Comparison of ENCODE assay signal across 22 mouse cellular contexts in the genomic region with DNA sequence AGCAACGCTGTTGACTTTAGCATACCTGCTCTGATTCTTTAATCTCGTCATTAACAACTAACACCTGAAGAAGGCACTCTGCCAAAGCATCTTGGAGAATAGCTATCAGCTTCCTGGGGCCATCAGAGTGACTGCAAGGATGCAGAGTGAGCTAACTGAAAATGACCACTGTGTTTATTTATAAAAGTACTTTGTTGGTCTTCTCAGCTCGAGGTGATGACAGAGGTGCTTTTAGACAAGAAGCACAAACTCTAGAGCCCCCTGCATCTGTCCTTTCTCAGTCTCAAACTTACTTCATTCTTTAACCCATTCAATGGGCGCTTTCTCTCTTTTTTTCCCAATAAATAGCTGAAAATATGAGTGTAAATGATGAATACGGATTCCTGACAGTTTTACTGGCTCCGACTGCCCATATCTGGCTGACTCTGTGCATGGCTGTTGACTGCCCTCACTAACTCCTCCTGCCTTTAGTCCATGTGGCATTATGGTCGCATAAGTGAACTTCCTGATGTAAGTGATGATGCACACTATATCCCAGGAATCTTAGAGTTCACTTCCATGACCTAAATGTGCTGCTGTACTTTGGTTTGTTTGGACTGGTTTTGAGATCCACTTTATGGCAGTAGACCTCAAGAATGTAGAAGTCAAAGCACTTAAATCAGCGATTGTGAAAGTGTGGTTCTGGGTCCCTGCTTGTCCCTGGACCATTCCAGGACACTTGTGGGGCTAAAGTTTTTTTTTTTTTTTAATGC.
A peak's percentile ranks its signal among the peaks of the same experiment; 100 is the strongest.
DNase-seq lines count a peak whose midpoint lies in the region; ATAC-seq and TF ChIP-seq lines count a peak whose summit lies in the region.
"Had no signal": no experiment of that assay in that cellular context is flagged by ENCODE, and none has a peak within 500 bp of the region (broad histone marks: within the 10 kb centered on the region; RNA-seq: fewer than 3 reads in every experiment).

No protein-coding gene starts in this region.

- TF ChIP-seq EP300 in heart, adult 2 months (IDR thresholded peaks at IDR 0.05; ENCODE audit: insufficient read depth, low read depth, low read length), result no peak

- H3K27me3 ChIP-seq in heart, embryonic 12.5 days (replicated peaks), result no peaks in the 10 kb centered on the region
- H3K27me3 ChIP-seq in heart, embryonic 16.5 days (ENCODE audit: control insufficient read depth, insufficient read depth, low read length), result no peaks in the 10 kb centered on the region
- no peaks in the 10 kb centered on the region for H3K27me3 ChIP-seq in heart, adult 2 months (ENCODE audit: control insufficient read depth, insufficient read depth, low read length)
- no peaks in the 10 kb centered on the region for H3K27me3 ChIP-seq in lung, embryonic 15.5 days
- H3K27me3 ChIP-seq: CH12.LX; embryonic facial prominence, embryonic 12.5 days; forebrain, embryonic 12.5 days; hindbrain, embryonic 13.5 days; Patski had no signal

- no peaks in the 10 kb centered on the region for H3K36me3 ChIP-seq in heart, embryonic 12.5 days
- no peaks in the 10 kb centered on the region for H3K36me3 ChIP-seq in heart, embryonic 16.5 days (ENCODE audit: control insufficient read depth, insufficient read depth)
- H3K36me3 ChIP-seq in heart, adult 2 months (ENCODE audit: control insufficient read depth, insufficient read depth, low read length), result no peaks in the 10 kb centered on the region
- no peaks in the 10 kb centered on the region for H3K36me3 ChIP-seq in lung, embryonic 15.5 days
- H3K36me3 ChIP-seq: embryonic facial prominence, embryonic 12.5 days; forebrain, embryonic 12.5 days; hindbrain, embryonic 13.5 days had no signal

- ATAC-seq in heart, embryonic 12.5 days (ENCODE audit: insufficient number of reproducible peaks, low FRiP score), result no peak
- ATAC-seq in heart, embryonic 16.5 days (replicated peaks; ENCODE audit: extremely low read depth, insufficient read depth, low FRiP score), result peak; percentile 76; the same call in 1 of the 2 replicates
- ATAC-seq in lung, embryonic 15.5 days (ENCODE audit: borderline replicate concordance, extremely low read depth, low FRiP score, low TSS enrichment), result peak; percentile 61
- ATAC-seq: activated CD4-positive, CD25-positive, alpha-beta regulatory T cell, adult 4 months; forebrain, embryonic 16.5 days; hindbrain, postnatal 0 days; Patski had no signal

- no peak overlapping the region for H3K9ac ChIP-seq in heart, embryonic 12.5 days
- no peak overlapping the region for H3K9ac ChIP-seq in heart, embryonic 16.5 days (ENCODE audit: low read length)
- no peak overlapping the region for H3K9ac ChIP-seq in heart, adult 2 months (ENCODE audit: low read depth, low read length)
- no peak overlapping the region for H3K9ac ChIP-seq in lung, embryonic 15.5 days
- H3K9ac ChIP-seq: embryonic facial prominence, embryonic 12.5 days; forebrain, embryonic 12.5 days; hindbrain, embryonic 13.5 days had no signal

- no peak for TF ChIP-seq POLR2A in heart, adult 2 months (IDR thresholded peaks at IDR 0.05; ENCODE audit: insufficient read depth, low read depth, low read length)
- no peak for TF ChIP-seq POLR2A in embryonic fibroblast, embryonic 13.5 days (IDR thresholded peaks at IDR 0.05; ENCODE audit: low read depth, low read length)

- peaks cover 18% of the 10 kb centered on the region for H3K4me1 ChIP-seq in heart, embryonic 12.5 days (replicated peaks)
- H3K4me1 ChIP-seq in heart, embryonic 16.5 days (ENCODE audit: control insufficient read depth, insufficient read depth, low read length), result peaks cover 7% of the 10 kb centered on the region
- peaks cover 1% of the 10 kb centered on the region; the same call in 1 of the 2 replicates for H3K4me1 ChIP-seq in heart, adult 2 months (ENCODE audit: control insufficient read depth, insufficient read depth, low read length)
- H3K4me1 ChIP-seq in lung, embryonic 15.5 days, result peaks cover 23% of the 10 kb centered on the region
- H3K4me1 ChIP-seq in embryonic fibroblast, embryonic 13.5 days (ENCODE audit: control insufficient read depth, insufficient read depth, low read length), result peaks cover 5% of the 10 kb centered on the region; the same call in 1 of the 2 replicates
- H3K4me1 ChIP-seq: embryonic facial prominence, embryonic 12.5 days; forebrain, embryonic 12.5 days; hindbrain, embryonic 13.5 days had no signal

- WGBS in heart, embryonic 12.5 days, result 33% methylated on average over 8 of the region's 8 CpGs
- 33% methylated on average over 8 of the region's 8 CpGs for WGBS in heart, embryonic 16.5 days
- 54% methylated on average over 8 of the region's 8 CpGs for WGBS in heart, adult 2 months
- WGBS in lung, embryonic 15.5 days, result 17% methylated on average over 8 of the region's 8 CpGs

- no peak overlapping the region for H3K4me3 ChIP-seq in heart, embryonic 12.5 days
- H3K4me3 ChIP-seq in heart, embryonic 16.5 days (ENCODE audit: low read length), result no peak overlapping the region
- H3K4me3 ChIP-seq in heart, adult 2 months, result no peak overlapping the region
- H3K4me3 ChIP-seq in lung, embryonic 15.5 days, result no peak overlapping the region
- no peak overlapping the region for H3K4me3 ChIP-seq in embryonic fibroblast, embryonic 13.5 days (ENCODE audit: insufficient read depth, low read length)
- H3K4me3 ChIP-seq: embryonic facial prominence, embryonic 12.5 days; forebrain, embryonic 12.5 days; hindbrain, embryonic 13.5 days had no signal

- H3K9me3 ChIP-seq in heart, embryonic 12.5 days (replicated peaks), result no peaks in the 10 kb centered on the region
- H3K9me3 ChIP-seq in heart, embryonic 16.5 days (replicated peaks; ENCODE audit: control insufficient read depth, low read length), result no peaks in the 10 kb centered on the region
- no peaks in the 10 kb centered on the region for H3K9me3 ChIP-seq in lung, embryonic 15.5 days
- H3K9me3 ChIP-seq: embryonic facial prominence, embryonic 12.5 days; forebrain, embryonic 12.5 days; hindbrain, embryonic 13.5 days had no signal

- H3K79me2 ChIP-seq in heart, adult 2 months (replicated peaks; ENCODE audit: control insufficient read depth, insufficient read depth, low read length), result no peaks in the 10 kb centered on the region

- intact Hi-C loops in heart, adult 2 months (cut with DNase I), result no loop called here

- TF ChIP-seq CTCF in heart, adult 2 months (IDR thresholded peaks at IDR 0.05), result no peak
- no peak for TF ChIP-seq CTCF in embryonic fibroblast, embryonic 13.5 days (IDR thresholded peaks at IDR 0.05; ENCODE audit: borderline replicate concordance, insufficient read depth, low read length)

- H3K27ac ChIP-seq in heart, embryonic 12.5 days (ENCODE audit: poor library complexity, severe bottlenecking), result peak overlapping the region; percentile 37; the same call in 1 of the 2 replicates
- peak overlapping the region; percentile 49 for H3K27ac ChIP-seq in heart, embryonic 16.5 days (ENCODE audit: low read length)
- no peak overlapping the region for H3K27ac ChIP-seq in heart, adult 2 months
- peak overlapping the region; percentile 64 for H3K27ac ChIP-seq in lung, embryonic 15.5 days
- H3K27ac ChIP-seq in embryonic fibroblast, embryonic 13.5 days (ENCODE audit: insufficient read depth, low read length), result 0 out of 2 replicates have a peak overlapping the region, but pooled peaks have one; percentile 17
- H3K27ac ChIP-seq: embryonic facial prominence, embryonic 12.5 days; forebrain, embryonic 12.5 days; hindbrain, embryonic 13.5 days; hindbrain, postnatal 0 days had no signal

- H3K4me2 ChIP-seq in heart, embryonic 12.5 days, result peak overlapping the region; percentile 14; the same call in 1 of the 2 replicates
- 0 out of 2 replicates have a peak overlapping the region, but pooled peaks have one; percentile 11 for H3K4me2 ChIP-seq in heart, embryonic 16.5 days (ENCODE audit: low read depth, low read length)
- no peak overlapping the region for H3K4me2 ChIP-seq in lung, embryonic 15.5 days
- H3K4me2 ChIP-seq: embryonic facial prominence, embryonic 12.5 days; forebrain, embryonic 12.5 days; hindbrain, embryonic 13.5 days had no signal

- no peak for DNase-seq in heart, adult 8-10 months (ENCODE audit: low spot score)
- DNase-seq in heart, adult 2 months, result no peak
- DNase-seq in lung, postnatal 14 days, result no peak
- DNase-seq in thymus, postnatal 36 days, result no peak
- DNase-seq: adrenal gland, postnatal 14 days; cerebellum, adult 11-12 months; cerebellum, adult 9-10 months; cerebellum, postnatal 25 days; gastrocnemius, postnatal 10 days; kidney, adult 11 months had no signal
